Mouse (Mus musculus) heart, adult 18-20 months (tissue): ENCODE data around the gene Atr. TPM values are rescaled to one million over a fixed set of nuclear protein-coding genes. Genes with fewer than 3 reads are reported as not detected.
"Not testable (repeated sequence)": the region's sequence is repeated elsewhere in the genome, so short reads cannot be mapped to it uniquely, and the experiment has no call there.

ENCODE experiments used
- DNase-seq, 2 experiments: peaks; one replicate each; pipeline ENCODE4 v3.0.0; 2021 to 2022; ENCODE audit warnings: mixed read lengths in 1 of 2
- total RNA-seq, 2 experiments: library from RNA; stranded (reverse); gene quantifications; 2 replicates each; pipeline ENCODE4 v1.2.3; 2021

The Atr gene
- total RNA-seq, 2 experiments from 2014 or later = 6.3 to 7.4 TPM

- DNase-seq = no peak
These were observed 75.5 kb downstream of the Atr start for GRCm38 (mm10) chr9:95932855-95933254.

- DNase-seq = no peak
These were observed 96.3 kb downstream of the Atr start for GRCm38 (mm10) chr9:95953658-95954057.

GRCm38 (mm10) chr9:95954226-95954584 lies 96.8 kb downstream of the Atr start:
- DNase-seq = no peak

- peak; percentile 95 to 96 for DNase-seq
These were observed 97.4 kb downstream of the Atr start, which contains the start of gene Xrn1 for GRCm38 (mm10) chr9:95954585-95955461. TSS of gene Xrn1 (plus strand) at chr9:95954760.

- DNase-seq = no peak
These were observed 100.2 kb downstream of the Atr start for GRCm38 (mm10) chr9:95957611-95958010.

GRCm38 (mm10) chr9:95958041-95958730 lies 100.8 kb downstream of the Atr start:
- no peak for DNase-seq

- DNase-seq = not testable (repeated sequence)
These were observed 101.3 kb downstream of the Atr start for GRCm38 (mm10) chr9:95958731-95959105.

- DNase-seq = no peak
These were observed 101.8 kb downstream of the Atr start for GRCm38 (mm10) chr9:95959246-95959645.

GRCm38 (mm10) chr9:95959732-95960428 lies 102.5 kb downstream of the Atr start:
- no peak for DNase-seq

GRCm38 (mm10) chr9:95961058-95961457 lies 103.7 kb downstream of the Atr start:
- DNase-seq = no peak

- DNase-seq = no peak
These were observed 106.6 kb downstream of the Atr start for GRCm38 (mm10) chr9:95964037-95964436.

- DNase-seq = no peak
These were observed 120.9 kb downstream of the Atr start for GRCm38 (mm10) chr9:95978279-95978678.

- DNase-seq = no peak
These were observed 122.5 kb downstream of the Atr start for GRCm38 (mm10) chr9:95979896-95980295.

- DNase-seq = no peak
These were observed 134.9 kb downstream of the Atr start for GRCm38 (mm10) chr9:95992255-95992654.

Other genes with a start within 250 kb of the Atr start
- gene Pcolce2, start 220.0 kb upstream of the Atr start, total RNA-seq = 10 to 100 TPM; 27.9 to 30.7 TPM
- 1 to 10 TPM; 7.4 to 8.0 TPM for gene Trpc1, start 107.2 kb upstream of the Atr start, total RNA-seq
- under 1 TPM; 0.42 to 0.77 TPM for gene Pls1, start 12.3 kb upstream of the Atr start, total RNA-seq
- 10 to 100 TPM; 13.6 to 20.6 TPM for gene Xrn1, start 97.2 kb downstream of the Atr start, total RNA-seq